Mouse (Mus musculus) layer of hippocampus, postnatal 14 days (tissue): ENCODE results near the gene Ube2q1. TPM values are rescaled to one million over a fixed set of nuclear protein-coding genes. Genes with fewer than 3 reads are reported as not detected.

Experiments used
- DNase-seq, 2 experiments: peaks; one replicate each; pipeline ENCODE4 v3.0.0; 2021 to 2022; ENCODE audit warnings: low spot score in 2 of 2, mixed read lengths in 1 of 2
- long read RNA-seq, 2 experiments: library from polyadenylated mRNA; stranded (forward); transcript quantifications; one replicate each; pipeline ENCODE4 v2.0.0; 2021
- total RNA-seq, 2 experiments: library from RNA; stranded (reverse); gene quantifications; 2 replicates each; pipeline ENCODE4 v1.2.3; 2021

The Ube2q1 gene
- total RNA-seq = 10 to 100 TPM; 84.2 to 89.3 TPM
- long read RNA-seq, experiment 1, transcript Ube2q1-201 (13 exons, 3,077 nt) = major isoform, 113 of 152 reads
- long read RNA-seq, experiment 1, partial matches to known transcripts = 33 of 152 reads
- long read RNA-seq, experiment 1, other reads (novel, unspliced or antisense) = 6 of 152 reads
- long read RNA-seq, experiment 2, transcript Ube2q1-201 (13 exons, 3,077 nt) = major isoform, 118 of 215 reads
- long read RNA-seq, experiment 2, partial matches to known transcripts = 5 of 215 reads
- long read RNA-seq, experiment 2, other reads (novel, unspliced or antisense) = 92 of 215 reads

DNA sequence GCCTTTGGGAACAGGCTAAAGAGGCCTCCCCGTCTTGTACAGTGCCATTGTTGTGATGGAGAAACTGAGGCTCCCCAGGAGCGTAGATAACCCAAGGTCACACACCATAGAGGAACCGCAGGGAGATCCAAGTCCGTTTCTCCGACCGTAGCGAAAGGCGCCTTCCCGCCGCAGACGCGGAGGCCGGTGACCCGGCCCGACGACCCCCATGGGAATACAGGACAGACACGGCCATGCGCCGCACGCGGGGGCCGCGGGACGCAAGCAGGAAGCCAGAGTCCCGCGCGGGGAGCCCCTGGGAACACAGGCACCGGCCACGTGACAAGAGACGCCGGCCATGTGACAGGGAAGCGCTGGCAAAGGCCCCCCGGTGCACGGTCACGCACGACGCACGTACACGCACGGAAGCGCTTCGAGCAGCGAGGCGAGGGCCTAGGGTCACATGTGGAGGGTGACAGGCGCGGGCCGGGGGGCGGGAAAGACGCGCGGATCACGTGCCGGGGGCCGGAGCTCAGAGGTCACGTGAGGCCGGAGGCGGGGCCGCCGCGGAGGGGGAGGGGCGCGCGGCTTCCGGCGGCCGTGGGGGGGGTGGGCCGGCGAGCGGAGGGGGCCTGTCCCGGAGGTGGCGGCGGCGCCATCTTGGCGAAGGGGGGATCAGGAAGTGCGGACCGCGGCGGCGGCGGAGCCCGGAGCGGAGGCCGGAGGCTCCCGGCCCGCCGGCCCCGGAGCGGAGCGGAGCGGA, at the start of gene Ube2q1:
Ube2q1 (plus strand) TSS at position 649 of the 742 bp plus-strand sequence.
- peak; percentile 98 for DNase-seq

DNA sequence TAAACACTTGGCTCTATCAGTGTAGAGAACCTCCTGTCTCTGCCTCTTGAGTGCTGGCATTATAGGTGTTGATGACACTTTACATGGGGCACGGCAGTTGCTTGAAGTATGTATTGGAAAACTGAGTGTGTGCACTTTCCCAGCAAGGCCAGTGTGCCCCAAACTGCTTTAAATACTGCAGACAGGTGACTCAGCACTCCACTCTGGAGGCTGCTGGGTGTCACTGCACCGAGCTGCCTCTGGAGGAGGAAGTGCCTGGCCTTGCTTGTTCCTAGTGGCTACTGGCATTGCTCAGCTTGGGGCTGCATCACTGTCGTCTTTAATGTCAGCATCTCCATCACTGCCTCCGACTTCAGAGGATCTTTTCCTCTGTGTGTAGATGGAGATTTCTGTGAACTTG, 46.4 kb upstream of the Ube2q1 start:
- DNase-seq = no peak

DNA sequence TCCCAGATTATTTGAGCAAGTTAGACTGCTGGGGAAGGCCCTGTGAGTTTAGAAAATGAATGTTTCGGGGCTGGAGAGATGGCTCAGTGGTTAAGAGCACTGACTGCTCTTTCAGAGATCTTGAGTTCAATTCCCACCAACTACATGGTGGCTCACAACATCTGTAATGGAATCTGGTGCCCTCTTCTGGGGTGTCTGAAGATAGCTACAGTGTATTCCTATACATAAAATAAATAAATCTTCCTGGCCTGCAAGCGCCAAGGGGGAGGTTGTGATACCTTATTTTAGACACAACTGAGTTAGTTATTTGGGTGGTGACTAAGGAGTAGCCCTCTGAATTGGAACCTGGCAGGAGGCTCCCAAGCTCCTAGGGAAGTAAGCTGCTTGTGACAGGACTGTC, 44.6 kb upstream of the Ube2q1 start:
- no peak for DNase-seq

DNA sequence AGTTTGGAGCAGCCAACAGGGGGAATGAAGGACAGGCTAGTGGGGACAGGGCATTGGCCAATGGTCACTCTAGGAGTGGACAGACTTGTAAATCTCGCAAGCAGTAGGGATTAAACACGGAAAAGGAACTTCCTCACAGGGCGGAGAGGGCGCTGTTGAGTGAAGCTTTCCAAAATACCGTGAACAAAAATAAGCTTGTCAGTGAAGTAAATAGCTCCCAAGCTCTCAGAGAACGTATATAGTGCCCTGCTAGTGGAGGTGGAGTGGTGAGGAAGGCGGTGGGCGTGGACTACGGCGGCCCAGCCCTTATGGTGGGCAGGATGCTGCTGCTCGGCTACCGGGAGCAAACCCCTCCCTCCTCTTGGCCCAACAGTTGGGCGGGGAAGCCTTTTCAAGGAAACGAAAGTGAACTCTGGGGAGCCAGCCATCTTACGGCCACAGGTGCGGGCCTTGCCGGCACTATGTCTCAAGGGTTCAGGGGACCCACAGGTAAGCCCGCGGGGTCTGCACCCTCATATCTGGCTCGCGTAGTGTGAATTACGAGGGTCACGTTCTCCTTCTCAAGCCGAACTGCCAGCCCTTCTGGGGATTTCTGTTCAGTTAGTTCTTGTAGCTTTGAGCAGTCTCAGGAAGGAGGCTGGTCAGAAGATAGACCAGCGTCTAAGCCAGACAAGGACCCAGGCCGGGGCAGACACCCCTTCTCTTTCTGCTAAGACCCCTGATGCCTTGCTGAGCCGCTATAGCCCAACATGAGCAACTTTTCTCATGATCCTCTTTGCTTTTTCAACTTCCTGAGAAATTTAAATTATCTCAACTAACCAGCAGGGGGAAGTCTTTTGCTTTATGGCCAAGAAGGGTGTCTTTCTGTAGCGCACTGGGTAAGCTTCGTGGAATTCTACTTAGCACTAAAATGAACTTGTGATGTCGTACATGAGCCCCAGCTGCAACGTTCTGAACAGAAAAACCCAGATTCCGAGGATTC, 42.8 kb upstream of the Ube2q1 start:
- DNase-seq = peak in 1 of 2 experiments; percentile 41

DNA sequence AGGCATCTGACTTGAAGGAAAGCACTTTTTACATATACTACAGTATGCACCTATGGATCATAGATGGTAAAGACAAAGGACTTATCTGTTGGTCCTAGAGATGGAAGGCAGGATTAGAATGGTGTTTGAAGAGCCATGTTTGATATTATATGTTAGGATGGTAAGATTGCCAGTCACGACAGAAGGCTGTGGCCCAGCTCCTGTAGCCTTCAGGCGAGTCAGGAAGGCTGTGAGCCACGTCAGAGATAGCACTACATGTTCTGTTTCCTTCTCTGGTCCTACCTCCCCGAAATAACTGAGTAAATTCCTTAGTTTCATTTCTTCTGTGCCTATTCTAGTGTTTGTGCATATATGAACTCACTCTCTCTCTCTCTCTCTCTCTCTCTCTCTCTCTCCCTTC, 41.3 kb upstream of the Ube2q1 start:
- no peak for DNase-seq

DNA sequence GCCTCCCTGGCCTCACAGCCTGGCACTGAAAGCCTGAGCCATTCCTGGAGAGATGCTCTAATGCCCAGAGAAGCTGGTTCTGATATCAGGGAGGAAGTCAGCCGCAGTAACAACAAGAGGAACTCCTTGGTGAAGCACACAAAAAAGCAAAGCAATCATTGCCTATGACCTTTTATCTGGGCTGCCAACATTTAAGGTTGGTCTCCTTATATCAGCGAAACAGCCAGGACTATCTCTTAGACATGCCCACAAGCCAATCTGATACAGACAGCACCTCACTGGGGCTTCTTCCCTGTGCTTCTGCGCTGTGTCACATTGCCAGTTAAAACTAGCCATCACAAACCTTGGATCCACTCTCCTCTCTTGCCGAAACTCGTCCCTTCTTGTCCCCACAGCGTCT, 34.9 kb upstream of the Ube2q1 start:
- no peak for DNase-seq

DNA sequence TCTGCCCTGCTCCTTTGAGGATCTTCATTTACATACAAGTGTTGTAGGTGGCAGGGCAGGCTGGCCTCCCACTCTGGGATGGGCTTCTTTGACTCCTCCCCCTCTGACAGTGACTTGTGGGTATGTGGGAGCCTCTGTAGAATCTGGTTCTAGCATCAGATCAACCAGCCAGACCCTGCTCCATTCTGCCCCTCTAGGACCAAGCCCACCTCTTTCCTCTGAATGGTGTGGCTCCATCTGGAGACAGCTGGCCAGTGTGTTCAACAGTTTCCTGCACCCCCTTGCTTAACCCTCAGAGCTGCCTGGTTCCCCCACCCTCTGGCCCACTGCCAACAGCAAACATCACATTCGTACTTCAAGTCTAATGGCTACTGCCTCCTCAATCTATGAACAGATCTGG, 21.1 kb upstream of the Ube2q1 start:
- no peak for DNase-seq

DNA sequence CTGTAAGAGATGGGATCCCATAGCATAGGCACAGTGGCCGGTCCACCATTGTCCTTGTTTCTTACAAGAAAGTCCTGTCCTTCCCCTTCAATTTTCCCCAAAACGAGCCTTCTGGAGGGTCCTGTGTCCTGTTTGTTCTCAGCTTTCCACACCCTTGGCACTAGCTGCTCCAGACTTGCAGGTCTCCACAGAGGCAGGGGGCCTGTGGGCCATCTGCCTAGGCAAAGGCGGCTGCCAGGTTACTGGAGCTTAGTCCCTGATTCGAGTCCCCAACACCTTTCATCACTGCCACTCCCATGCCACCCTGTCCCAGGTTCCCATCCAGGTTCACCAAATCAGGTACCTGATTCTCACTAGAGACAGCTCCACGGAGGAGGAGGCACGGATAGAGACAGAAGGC, 18.1 kb upstream of the Ube2q1 start:
- no peak for DNase-seq

DNA sequence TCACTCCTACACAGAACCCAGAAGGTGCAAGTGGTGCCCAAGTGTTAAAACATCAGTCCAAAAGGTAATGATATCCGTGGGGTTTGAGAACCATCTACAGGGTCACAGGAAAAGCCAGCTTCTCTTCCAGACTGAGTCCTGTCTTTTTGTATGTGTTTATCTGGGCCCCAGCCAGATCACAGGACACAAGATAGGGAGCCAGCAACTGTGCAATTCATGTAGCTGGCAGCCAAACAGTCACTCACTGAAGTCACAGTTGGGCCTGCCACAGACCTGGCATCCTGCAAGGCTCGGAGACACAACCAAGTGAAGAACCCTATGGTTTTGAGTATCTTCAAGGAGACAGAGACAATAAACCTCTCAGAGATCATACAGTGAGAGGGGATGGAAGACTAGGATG, 15.6 kb upstream of the Ube2q1 start:
- DNase-seq = no peak

DNA sequence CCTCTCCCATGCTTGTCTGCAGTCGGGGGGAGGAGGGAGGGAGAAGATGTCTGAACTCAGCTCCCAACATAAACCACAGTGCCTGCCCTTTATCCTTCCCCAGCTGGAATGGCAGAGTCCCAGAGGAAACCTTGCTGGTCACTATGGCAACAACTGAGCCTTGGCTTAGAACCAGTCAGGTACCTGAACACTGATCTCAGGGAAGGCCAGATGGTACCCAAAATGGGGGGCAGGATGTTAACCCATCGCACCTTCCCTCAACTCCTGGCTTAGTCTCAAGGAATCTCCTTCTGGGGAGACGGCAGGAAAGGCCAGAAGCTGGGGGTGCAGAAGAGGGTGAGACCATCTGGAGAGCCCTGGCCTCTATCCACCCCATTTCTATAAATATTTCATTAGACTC, 13.6 kb upstream of the Ube2q1 start:
- DNase-seq = no peak

DNA sequence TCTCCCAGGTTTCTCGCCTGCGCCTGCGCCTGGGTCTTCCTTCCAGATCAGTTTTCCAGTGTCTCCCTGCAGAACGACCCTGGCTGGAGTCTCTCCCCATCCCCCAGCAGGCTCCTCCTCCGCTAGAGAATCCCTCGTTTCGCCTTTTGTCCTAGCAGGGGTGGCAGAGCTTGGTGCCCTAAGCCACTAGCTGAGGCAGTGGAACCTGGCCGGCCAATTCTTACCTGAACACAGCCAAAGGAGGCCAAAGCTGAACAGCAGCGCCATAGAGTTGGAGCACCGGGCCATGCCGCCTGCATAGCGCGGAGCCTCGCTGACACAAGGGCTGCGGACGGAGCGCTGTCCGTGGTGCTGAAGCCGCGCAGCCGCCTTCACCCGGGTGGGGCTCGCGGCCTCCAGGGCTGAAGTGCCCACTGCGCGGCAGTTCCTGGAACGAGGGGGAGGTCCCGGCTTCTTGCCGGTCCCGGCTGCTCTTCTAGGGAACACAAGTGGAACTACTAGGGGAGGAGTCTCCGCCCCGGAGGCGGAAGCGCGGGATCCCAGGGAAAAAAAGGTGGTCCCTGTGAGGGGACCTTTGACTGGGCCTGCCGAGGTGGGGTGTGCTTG, 9.2 kb upstream of the Ube2q1 start, which contains the start of gene Chrnb2:
Chrnb2 (minus strand) TSS at position 514 of the 606 bp plus-strand sequence.
- peak; percentile 65 to 67 for DNase-seq

DNA sequence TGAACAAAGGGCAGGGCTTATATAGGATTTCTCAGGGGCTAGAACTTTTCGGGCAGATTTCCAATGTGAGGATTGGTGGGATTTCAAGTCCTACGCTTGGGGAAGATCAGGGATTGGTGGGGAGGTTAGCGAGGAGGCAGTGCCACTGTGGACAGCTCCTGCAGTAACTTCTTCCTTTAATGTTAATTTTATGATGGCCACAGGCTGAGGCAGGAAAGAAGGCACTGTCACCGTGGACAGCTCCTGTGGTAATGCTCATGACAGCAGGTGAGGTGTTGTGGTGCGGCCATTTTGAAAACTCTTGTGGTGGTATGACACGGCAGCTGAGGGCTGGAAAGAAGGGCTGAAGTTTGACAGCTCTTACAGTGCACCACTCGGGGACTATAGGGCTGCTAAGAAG, 3.8 kb upstream of the Ube2q1 start:
- no peak for DNase-seq

DNA sequence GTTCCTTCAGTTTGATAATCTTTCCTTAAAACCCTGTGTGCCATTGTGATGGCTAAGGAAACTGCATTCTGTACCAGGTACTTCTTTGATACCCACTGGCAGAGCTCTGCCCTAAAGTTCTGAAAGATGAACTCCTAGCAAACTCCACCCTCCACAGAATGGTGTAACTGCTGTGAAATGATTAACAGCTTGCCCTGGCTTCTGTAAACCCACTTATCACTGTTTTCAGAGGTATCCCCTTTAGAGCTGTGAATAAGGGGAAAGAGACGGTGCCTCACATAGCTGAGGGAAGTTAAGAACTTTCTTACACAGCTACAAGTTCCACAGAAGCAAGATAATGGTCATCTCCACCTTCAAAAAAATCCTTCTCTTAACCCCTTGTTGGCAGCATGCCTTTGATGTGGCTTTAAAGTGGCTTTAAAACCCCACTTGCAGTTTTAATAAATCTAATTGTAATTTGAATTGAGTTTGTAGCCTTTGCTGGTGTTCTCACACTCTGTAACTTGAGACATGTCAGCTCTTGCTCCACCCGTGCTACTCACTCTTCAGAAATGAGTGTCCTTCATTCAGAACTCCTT, 2.9 kb upstream of the Ube2q1 start:
- no peak for DNase-seq

DNA sequence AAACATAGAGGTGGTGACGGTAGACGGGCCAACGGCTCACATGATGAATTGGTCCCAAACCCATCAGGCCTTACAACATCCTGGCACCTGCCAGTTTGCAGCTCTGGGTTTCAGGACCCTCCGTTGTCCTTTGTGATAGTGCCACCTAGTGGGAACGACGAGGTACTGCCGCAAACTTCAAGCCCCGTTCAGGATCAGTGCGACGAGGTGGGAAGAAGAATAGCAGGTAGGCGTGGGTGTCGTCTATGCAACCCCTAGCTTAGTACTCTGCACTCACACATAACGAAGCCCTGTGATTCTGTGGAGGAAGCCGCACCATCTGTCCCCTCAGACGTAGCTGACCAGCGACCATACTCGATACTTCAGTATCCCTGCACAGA, 838 bp upstream of the Ube2q1 start:
- DNase-seq = peak; percentile 88 to 91

DNA sequence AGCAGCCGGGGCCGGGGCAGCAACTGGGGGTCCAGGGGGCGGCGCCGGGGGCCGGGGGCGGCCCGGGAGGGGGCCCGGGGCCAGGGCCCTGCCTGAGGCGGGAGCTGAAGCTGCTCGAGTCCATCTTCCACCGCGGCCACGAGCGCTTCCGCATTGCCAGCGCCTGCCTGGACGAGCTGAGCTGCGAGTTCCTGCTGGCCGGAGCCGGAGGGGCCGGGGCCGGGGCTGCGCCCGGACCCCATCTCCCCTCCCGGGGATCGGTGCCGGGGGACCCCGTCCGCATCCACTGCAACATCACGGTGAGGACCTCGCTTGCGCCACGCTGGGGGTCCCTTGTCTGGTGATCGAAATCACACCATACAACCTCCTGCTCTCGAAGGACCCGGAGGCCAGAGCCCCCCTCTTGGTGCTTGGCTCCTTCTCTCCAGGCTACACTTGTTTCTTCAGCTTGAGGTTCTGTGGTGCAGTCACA, 360 bp downstream of the Ube2q1 start:
- DNase-seq = peak; percentile 33 to 42

DNA sequence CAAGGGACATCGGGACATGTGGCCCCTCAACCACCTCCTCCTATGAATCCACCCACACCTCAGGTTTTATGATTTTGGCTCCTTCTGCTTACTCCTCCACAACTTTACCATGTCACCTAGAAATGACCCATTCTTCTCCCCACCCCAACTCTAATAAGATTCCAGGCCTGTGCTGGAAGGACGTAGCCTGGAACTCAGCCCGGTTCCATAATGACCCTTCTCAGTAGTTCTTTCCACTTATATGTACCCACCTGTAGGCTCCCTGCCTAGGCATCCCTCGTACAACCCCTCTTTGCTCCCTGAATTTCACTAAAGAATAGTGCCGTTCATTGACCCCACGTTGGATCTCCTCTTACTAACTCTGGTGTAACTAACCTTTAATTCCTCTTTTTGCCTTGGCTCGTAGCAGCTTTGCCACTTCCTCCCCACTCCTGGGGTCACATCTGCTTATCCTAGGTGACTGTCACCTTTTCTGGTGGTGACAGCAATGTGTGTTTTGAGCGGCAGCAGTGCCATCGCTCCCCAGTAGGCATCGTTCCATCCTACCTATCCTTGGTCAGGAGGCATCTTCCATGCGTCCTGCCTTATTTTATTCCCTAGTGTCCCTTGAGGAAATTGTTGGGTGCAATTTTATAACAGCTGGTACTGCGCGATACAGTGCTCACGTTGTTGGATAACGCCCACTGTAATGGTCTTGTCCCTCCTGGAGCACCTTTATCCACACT, 982 bp downstream of the Ube2q1 start:
- DNase-seq = no peak

DNA sequence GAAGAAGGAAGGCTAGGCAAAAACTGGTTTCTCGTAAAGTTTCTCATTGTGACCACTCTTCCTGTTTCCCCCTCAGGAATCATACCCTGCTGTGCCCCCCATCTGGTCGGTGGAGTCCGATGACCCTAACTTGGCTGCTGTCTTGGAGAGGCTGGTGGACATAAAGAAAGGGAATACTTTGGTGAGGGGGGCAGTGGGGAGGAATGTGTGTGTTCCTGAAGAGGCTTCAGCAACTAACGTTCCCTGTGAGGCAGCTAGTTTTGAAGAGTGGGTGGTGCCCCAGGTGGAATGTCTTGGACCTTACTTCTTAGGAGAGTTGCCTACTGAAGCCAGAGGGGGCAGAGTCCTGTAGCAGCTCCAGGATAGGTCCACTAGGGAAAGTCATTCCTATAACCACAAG, 2.6 kb downstream of the Ube2q1 start:
- no peak for DNase-seq

DNA sequence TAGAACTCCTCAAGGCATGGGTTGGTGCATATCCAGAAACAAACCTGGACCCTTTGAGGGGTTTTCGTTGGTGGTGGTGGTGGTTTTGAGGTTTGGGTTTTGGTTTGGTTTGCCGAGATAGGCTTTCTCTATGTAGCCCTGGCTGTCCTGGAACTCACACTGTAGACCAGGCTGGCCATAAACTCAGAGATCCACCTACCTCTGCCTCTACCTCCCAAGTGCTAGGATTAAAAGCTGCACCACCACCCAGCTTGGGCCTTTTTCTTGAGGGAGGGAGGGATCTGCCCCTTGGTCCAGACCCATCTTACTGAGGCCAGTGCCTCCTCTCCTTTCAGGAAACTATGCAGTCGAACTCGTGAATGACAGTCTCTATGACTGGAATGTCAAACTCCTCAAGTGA, 6.7 kb downstream of the Ube2q1 start:
- DNase-seq = no peak

DNA sequence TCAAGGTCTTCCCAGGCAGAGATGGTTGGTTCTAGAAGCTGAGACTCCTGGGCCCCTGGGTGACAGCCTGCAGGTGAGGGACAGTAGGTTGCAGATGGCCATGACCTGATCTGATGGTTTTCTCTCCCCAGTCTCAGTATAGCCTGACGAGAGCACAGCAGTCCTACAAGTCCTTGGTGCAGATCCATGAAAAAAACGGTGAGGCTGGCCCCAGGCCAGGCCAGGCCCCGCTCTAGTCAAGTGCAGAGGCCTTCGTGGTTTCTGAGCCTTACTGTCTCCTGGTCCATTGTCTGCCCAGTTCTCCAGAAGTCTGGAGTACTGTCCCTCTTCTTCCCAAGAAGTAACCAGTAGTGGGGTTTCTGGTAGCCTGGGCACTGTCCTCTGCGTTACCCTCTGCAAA, 8.2 kb downstream of the Ube2q1 start:
- no peak for DNase-seq
